Mouse (Mus musculus) MN1 (cell line): Measurements from ENCODE around the gene Hoxa4.

Source experiments
- DNase-seq: peaks from one replicate; pipeline ENCODE4 v3.0.0-alpha.2; 2016; ENCODE audit warnings: low spot score

Gene Hoxa4

DNA sequence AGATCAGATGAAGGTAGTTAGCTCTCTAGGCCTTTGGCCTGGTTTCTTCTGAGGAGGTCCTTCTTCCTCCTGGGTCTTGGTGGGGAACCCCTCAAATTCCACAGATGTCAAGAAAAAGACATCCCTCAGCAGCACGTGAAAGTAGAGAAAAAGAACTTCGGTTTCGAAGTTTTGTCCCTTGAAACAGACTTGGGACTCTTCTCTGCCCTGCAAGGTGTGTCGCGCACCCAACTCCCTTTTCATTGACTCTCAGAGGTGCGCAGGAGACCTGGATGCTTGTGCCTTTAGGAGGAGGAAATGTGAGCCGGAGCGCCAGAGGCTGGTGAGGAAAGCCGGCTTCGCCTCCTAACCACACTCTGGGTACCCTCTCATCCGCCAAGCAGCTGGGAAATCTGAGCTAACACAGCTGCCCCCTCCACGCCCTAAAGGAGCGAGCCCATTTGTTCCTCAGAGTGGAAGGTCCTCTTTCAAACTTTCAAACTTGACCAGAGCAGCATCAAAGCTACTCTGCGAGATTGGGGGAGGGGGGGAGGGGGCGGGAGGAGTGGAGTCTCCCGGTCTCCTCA lies 41.1 kb downstream of the Hoxa4 start:
- no peak for DNase-seq
